10 mouse cellular contexts compared by ENCODE assay signal in genomic region chr7:141564561-141564960, GRCm38 (mm10). TPM values are rescaled to one million over a fixed set of nuclear protein-coding genes. Genes with fewer than 3 reads are reported as not detected.
DNase-seq lines count a peak whose midpoint lies in the region; ATAC-seq and TF ChIP-seq lines count a peak whose summit lies in the region.
"Had no signal": no experiment of that assay in that cellular context is flagged by ENCODE, and none has a peak within 500 bp of the region (broad histone marks: within the 10 kb centered on the region; RNA-seq: fewer than 3 reads in every experiment).

No protein-coding gene starts in this region.

- H3K27me3 ChIP-seq in forebrain, embryonic 12.5 days: peaks cover 10% of the 10 kb centered on the region; the same call in 1 of the 2 replicates
- H3K27me3 ChIP-seq in forebrain, postnatal 0 days (ENCODE audit: insufficient read depth, low read length): no peaks in the 10 kb centered on the region
- H3K27me3 ChIP-seq in lung, embryonic 16.5 days (ENCODE audit: control insufficient read depth, insufficient read depth, low read depth, low read length): no peaks in the 10 kb centered on the region
- no peaks in the 10 kb centered on the region for H3K27me3 ChIP-seq in embryonic facial prominence, embryonic 11.5 days (ENCODE audit: control insufficient read depth, insufficient read depth, low read length)
- no peaks in the 10 kb centered on the region for H3K27me3 ChIP-seq in myocyte (ENCODE audit: control insufficient read depth, insufficient read depth, insufficient read length)

- H3K4me3 ChIP-seq in forebrain, embryonic 12.5 days (replicated peaks): no peak overlapping the region
- H3K4me3 ChIP-seq in forebrain, postnatal 0 days (ENCODE audit: low read depth, low read length): no peak overlapping the region
- no peak overlapping the region for H3K4me3 ChIP-seq in lung, embryonic 16.5 days (ENCODE audit: low read length)
- no peak overlapping the region for H3K4me3 ChIP-seq in embryonic facial prominence, embryonic 11.5 days (ENCODE audit: low read depth, low read length)
- H3K4me3 ChIP-seq in myocyte: peak overlapping the region; percentile 79

- 0 out of 2 replicates have a peak overlapping the region, but pooled peaks have one; percentile 3 for H3K4me2 ChIP-seq in forebrain, embryonic 12.5 days
- H3K4me2 ChIP-seq in forebrain, postnatal 0 days (ENCODE audit: low read depth): no peak overlapping the region
- H3K4me2 ChIP-seq in lung, embryonic 16.5 days (ENCODE audit: low read depth, low read length): no peak overlapping the region
- no peak overlapping the region for H3K4me2 ChIP-seq in embryonic facial prominence, embryonic 11.5 days (ENCODE audit: low read depth, low read length)
- H3K4me2 ChIP-seq in myocyte (ENCODE audit: low read depth): peak overlapping the region; percentile 89

- TF ChIP-seq CTCF in forebrain, postnatal 0 days (IDR thresholded peaks at IDR 0.05; ENCODE audit: low read depth): no peak

- peak; percentile 65 for TF ChIP-seq POLR2A in myocyte (IDR thresholded peaks at IDR 0.05; ENCODE audit: insufficient read length, low read depth)

- WGBS in forebrain, embryonic 12.5 days: 81% methylated on average over 7 of the region's 7 CpGs
- 80% methylated on average over 7 of the region's 7 CpGs for WGBS in forebrain, postnatal 0 days
- 75% methylated on average over 7 of the region's 7 CpGs for WGBS in lung, embryonic 16.5 days
- WGBS in embryonic facial prominence, embryonic 11.5 days: 36% methylated on average over 7 of the region's 7 CpGs

- H3K9ac ChIP-seq in forebrain, embryonic 12.5 days: peak overlapping the region; percentile 5; the same call in 1 of the 2 replicates
- no peak overlapping the region for H3K9ac ChIP-seq in forebrain, postnatal 0 days
- H3K9ac ChIP-seq in lung, embryonic 16.5 days (ENCODE audit: low read length): peak overlapping the region; percentile 33; the same call in 1 of the 2 replicates
- no peak overlapping the region; the same call in 1 of the 2 replicates for H3K9ac ChIP-seq in embryonic facial prominence, embryonic 11.5 days (replicated peaks; ENCODE audit: low read length)

- peaks cover 63% of the 10 kb centered on the region for H3K79me2 ChIP-seq in myocyte (ENCODE audit: control insufficient read depth, insufficient read depth)

- H3K4me1 ChIP-seq in forebrain, embryonic 12.5 days: peaks cover 30% of the 10 kb centered on the region
- peaks cover 15% of the 10 kb centered on the region for H3K4me1 ChIP-seq in forebrain, postnatal 0 days (ENCODE audit: insufficient read depth)
- H3K4me1 ChIP-seq in lung, embryonic 16.5 days (replicated peaks; ENCODE audit: control insufficient read depth, insufficient read depth, low read length): peaks cover 24% of the 10 kb centered on the region
- H3K4me1 ChIP-seq in embryonic facial prominence, embryonic 11.5 days (ENCODE audit: control insufficient read depth, insufficient read depth, low read length): 0 out of 2 replicates have a peak, but pooled peaks cover 2% of the 10 kb centered on the region

- H3K27ac ChIP-seq in forebrain, embryonic 12.5 days: no peak overlapping the region
- no peak overlapping the region for H3K27ac ChIP-seq in forebrain, postnatal 0 days (ENCODE audit: low read depth, low read length)
- no peak overlapping the region for H3K27ac ChIP-seq in lung, embryonic 16.5 days (ENCODE audit: low read length)
- no peak overlapping the region for H3K27ac ChIP-seq in embryonic facial prominence, embryonic 11.5 days (replicated peaks; ENCODE audit: low read depth, low read length)

- DNase-seq in forebrain, postnatal 0 days: no peak
- no peak for DNase-seq in lung, postnatal 4 days
- peak; percentile 18 for DNase-seq in embryonic facial prominence, embryonic 11.5 days (ENCODE audit: low spot score)
- DNase-seq in left cerebral cortex, adult 18-20 months (ENCODE audit: low spot score in 2 of 2): no peak
- DNase-seq in thymus, postnatal 36 days: no peak
- DNase-seq: kidney, adult 18-20 months had no signal

- no peak for ATAC-seq in forebrain, embryonic 12.5 days (ENCODE audit: low FRiP score)
- ATAC-seq in forebrain, postnatal 0 days: no peak
- ATAC-seq in lung, embryonic 16.5 days (ENCODE audit: low read depth): no peak
- ATAC-seq in embryonic facial prominence, embryonic 11.5 days (replicated peaks; ENCODE audit: insufficient number of reproducible peaks, low FRiP score, low TSS enrichment, low read depth): no peak
- ATAC-seq: forebrain, embryonic 16.5 days had no signal

- H3ac ChIP-seq in myocyte (ENCODE audit: control insufficient read depth, insufficient read length): no peak overlapping the region

- H3K36me3 ChIP-seq in forebrain, embryonic 12.5 days (replicated peaks): no peaks in the 10 kb centered on the region
- peaks cover 7% of the 10 kb centered on the region; the same call in 1 of the 2 replicates for H3K36me3 ChIP-seq in forebrain, postnatal 0 days (ENCODE audit: insufficient read depth)
- H3K36me3 ChIP-seq in lung, embryonic 16.5 days (ENCODE audit: control insufficient read depth, insufficient read depth, low read length): 0 out of 2 replicates have a peak, but pooled peaks cover 2% of the 10 kb centered on the region
- no peaks in the 10 kb centered on the region for H3K36me3 ChIP-seq in embryonic facial prominence, embryonic 11.5 days (replicated peaks; ENCODE audit: control insufficient read depth, insufficient read depth, low read depth, low read length)
- H3K36me3 ChIP-seq in myocyte (ENCODE audit: control insufficient read depth, insufficient read depth): no peaks in the 10 kb centered on the region

- H3K9me3 ChIP-seq in forebrain, embryonic 12.5 days: no peaks in the 10 kb centered on the region
- no peaks in the 10 kb centered on the region for H3K9me3 ChIP-seq in forebrain, postnatal 0 days (ENCODE audit: low read length)
- H3K9me3 ChIP-seq in lung, embryonic 16.5 days (ENCODE audit: control insufficient read depth, low read length): no peaks in the 10 kb centered on the region
- no peaks in the 10 kb centered on the region for H3K9me3 ChIP-seq in embryonic facial prominence, embryonic 11.5 days (replicated peaks; ENCODE audit: control insufficient read depth, low read length)

TF ChIP-seq in myocyte, 11 proteins besides CTCF, POLR2A, EP300 and RAD21:
- TF ChIP-seq TCF3 (IDR thresholded peaks at IDR 0.05; ENCODE audit: insufficient read length, low read depth) (no peak), SRF (IDR thresholded peaks at IDR 0.05; ENCODE audit: control insufficient read depth, insufficient read length, low read depth) (no peak), MAX (IDR thresholded peaks at IDR 0.05; ENCODE audit: low read depth) (peak; percentile 11), POLR2AphosphoS2 (IDR thresholded peaks at IDR 0.05; ENCODE audit: insufficient read length, low read depth) (peak; percentile 51), MYOG (IDR thresholded peaks at IDR 0.05; ENCODE audit: control insufficient read depth in 1 of 3, insufficient read depth in 1 of 3, insufficient read length in 2 of 3, low read depth in 2 of 3) (peak in 1 of 3 experiments; percentile 38), MYOD1 (IDR thresholded peaks at IDR 0.05; ENCODE audit: control insufficient read depth in 1 of 3, insufficient read length in 2 of 3, low read depth in 2 of 3) (peak in 1 of 3 experiments; percentile 17), TCF12 (IDR thresholded peaks at IDR 0.05; ENCODE audit: insufficient read depth, poor library complexity, severe bottlenecking) (no peak)

RNA-seq across cellular contexts. Expression of gene Ap2a2, which starts 2.6 kb away (rescaled TPM):
- 106 and 112 TPM in 2 replicates for polyA plus RNA-seq in forebrain, embryonic 12.5 days (2016; fragmentation: Nextera tagmentation; extraction: Ambion mirVana)
- 154 and 187 TPM in 2 replicates for total RNA-seq in forebrain, postnatal 0 days (2014; rRNA removed)
- polyA plus RNA-seq in forebrain, postnatal 0 days (2015; fragmentation: Nextera tagmentation; extraction: Ambion mirVana): 91.5 and 112 TPM in 2 replicates
- 68.3 and 69.1 TPM in 2 replicates for polyA plus RNA-seq in lung, embryonic 16.5 days (2015; fragmentation: Nextera tagmentation; extraction: Ambion mirVana)
- polyA plus RNA-seq in embryonic facial prominence, embryonic 11.5 days (2014; fragmentation: Nextera tagmentation; extraction: Ambion mirVana): 68.8 and 74.7 TPM in 2 replicates
- 89.2 TPM for polyA plus RNA-seq in myocyte (2012; fragmentation: generic; extraction: Trizol)
- 100 to 1,000 TPM; 198 to 218 TPM for total RNA-seq in left cerebral cortex, adult 18-20 months (2021)

RNA-seq across cellular contexts. Expression of gene Chid1, which starts 24.9 kb away (rescaled TPM):
- polyA plus RNA-seq in forebrain, embryonic 12.5 days (2016; fragmentation: Nextera tagmentation; extraction: Ambion mirVana): 24.0 and 24.2 TPM in 2 replicates
- 40.5 and 42.0 TPM in 2 replicates for total RNA-seq in forebrain, postnatal 0 days (2014; rRNA removed)
- polyA plus RNA-seq in forebrain, postnatal 0 days (2015; fragmentation: Nextera tagmentation; extraction: Ambion mirVana): 38.9 and 42.0 TPM in 2 replicates
- 41.8 and 41.9 TPM in 2 replicates for polyA plus RNA-seq in lung, embryonic 16.5 days (2015; fragmentation: Nextera tagmentation; extraction: Ambion mirVana)
- 25.8 and 28.0 TPM in 2 replicates for polyA plus RNA-seq in embryonic facial prominence, embryonic 11.5 days (2014; fragmentation: Nextera tagmentation; extraction: Ambion mirVana)
- 51.3 TPM for polyA plus RNA-seq in myocyte (2012; fragmentation: generic; extraction: Trizol)
- total RNA-seq in left cerebral cortex, adult 18-20 months (2021): 10 to 100 TPM; 60.4 to 72.2 TPM

Comparison
In these comparisons a context has a peak if more than half of its experiments do, and no peak if none do; other contexts are left out.
1. H3K4me2 ChIP-seq: peak in forebrain, embryonic 12.5 days (single experiment) and myocyte (single experiment); none in forebrain, postnatal 0 days (single experiment), lung, embryonic 16.5 days (single experiment) and embryonic facial prominence, embryonic 11.5 days (single experiment).
2. H3K9ac ChIP-seq: peak in forebrain, embryonic 12.5 days (single experiment) and lung, embryonic 16.5 days (single experiment); none in forebrain, postnatal 0 days (single experiment) and embryonic facial prominence, embryonic 11.5 days (single experiment).